Mouse (Mus musculus) forebrain, embryonic 11.5 days (tissue): ENCODE measurements at regions not wholly inside any gene's neighbourhood (a gene's known extent, or its start where the extent isn't known, plus 50 kb on each side); places are given as distances from the start of the nearest gene placed in this dataset.

ENCODE experiments used
- ATAC-seq: fragments of 200-750 bp; cut with Nextera tagmentation; replicated peaks from 2 replicates; pipeline ENCODE4 v1.8.0; 2017; ENCODE audit warnings: moderate TSS enrichment; ENCODE audit not compliant: low FRiP score
- DNase-seq: peaks from one replicate; pipeline ENCODE4 v3.0.0-alpha.2; 2017; ENCODE audit warnings: low spot score
- H3K27ac ChIP-seq: fragments of 300-500 bp; sonication (generic); 2 replicates; pipeline ENCODE4 v1.5.1; 2014; ENCODE audit warnings: low read depth, low read length
- H3K27me3 ChIP-seq: fragments of 300-500 bp; sonication (generic); 2 replicates; pipeline ENCODE4 v1.6.1; 2014; ENCODE audit warnings: mild to moderate bottlenecking, low read length, mixed read lengths; ENCODE audit not compliant: control insufficient read depth, insufficient read depth
- H3K36me3 ChIP-seq: fragments of 300-500 bp; sonication (generic); 2 replicates; pipeline ENCODE4 v1.6.1; 2014; ENCODE audit warnings: mild to moderate bottlenecking, low read length, moderate library complexity, mixed read lengths; ENCODE audit not compliant: control insufficient read depth, insufficient read depth
- H3K4me1 ChIP-seq: fragments of 300-500 bp; sonication (generic); replicated peaks from 2 replicates; pipeline ENCODE4 v1.6.1; 2014; ENCODE audit warnings: low read length, mixed read lengths; ENCODE audit not compliant: control insufficient read depth, insufficient read depth
- H3K4me2 ChIP-seq: fragments of 300-500 bp; sonication (generic); 2 replicates; pipeline ENCODE4 v1.6.1; 2014; ENCODE audit warnings: low read depth, mild to moderate bottlenecking, low read length, moderate library complexity, mixed read lengths; ENCODE audit not compliant: severe bottlenecking
- H3K4me3 ChIP-seq: fragments of 300-500 bp; sonication (generic); 2 replicates; pipeline ENCODE4 v1.5.1; 2014; ENCODE audit warnings: low read depth, low read length
- H3K9ac ChIP-seq: fragments of 300-500 bp; sonication (generic); 2 replicates; pipeline ENCODE4 v1.6.1; 2014; ENCODE audit warnings: low read length
- H3K9me3 ChIP-seq: fragments of 300-500 bp; sonication (generic); 2 replicates; pipeline ENCODE4 v1.6.1; 2016; ENCODE audit warnings: low read length, mixed read lengths; ENCODE audit not compliant: control insufficient read depth
- WGBS: fragments of 180-500 bp; shearing (Covaris S2); extraction: QIAGEN DNeasy Blood & Tissue Kit; methylation state at CpG from one replicate; pipeline ENCODE4 v1.1.7; 2014; 5-methylcytosine and 5-hydroxymethylcytosine counted together

- H3K27ac ChIP-seq = no peak overlapping the region
- H3K4me2 ChIP-seq = no peak overlapping the region
- 88% methylated on average over 7 of the region's 7 CpGs for WGBS
- no peaks in the 10 kb centered on the region for H3K4me1 ChIP-seq
- ATAC-seq (no peak), DNase-seq (no peak)
- no peaks in the 10 kb centered on the region for H3K36me3 ChIP-seq
- no peaks in the 10 kb centered on the region for H3K9me3 ChIP-seq
- H3K27me3 ChIP-seq = no peaks in the 10 kb centered on the region
- no peak overlapping the region for H3K9ac ChIP-seq
- no peak overlapping the region for H3K4me3 ChIP-seq
Measured at GRCm38 (mm10) chr15:74401275-74401674, 234.9 kb downstream of the Mroh4 start.

DNA sequence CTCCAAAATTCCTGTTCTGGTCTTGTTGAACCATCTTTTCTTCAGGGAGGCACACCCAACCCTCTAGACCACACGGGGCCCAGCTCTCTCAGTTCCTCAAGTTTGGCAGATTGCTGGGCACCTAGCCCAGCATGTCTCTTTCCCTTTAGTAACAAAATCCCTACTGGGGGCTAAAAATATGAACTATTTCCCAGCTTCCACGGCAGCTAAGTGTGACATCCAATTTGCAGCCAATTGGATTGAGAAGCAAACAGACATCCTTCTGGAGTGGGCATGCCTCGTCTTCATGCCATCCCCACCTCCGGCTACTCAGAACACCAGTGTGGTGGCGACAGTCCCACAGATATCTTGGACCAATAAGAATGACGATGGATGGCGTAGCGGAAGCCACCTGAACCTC lies 240.1 kb downstream of the Mroh4 start:
- no peak overlapping the region for H3K4me2 ChIP-seq
- no peak for ATAC-seq
- H3K36me3 ChIP-seq = no peaks in the 10 kb centered on the region
- WGBS = 90% methylated on average over 8 of the region's 8 CpGs
- H3K27ac ChIP-seq = no peak overlapping the region
- H3K9me3 ChIP-seq = no peaks in the 10 kb centered on the region
- no peak for DNase-seq
- no peak overlapping the region for H3K9ac ChIP-seq
- H3K27me3 ChIP-seq = no peaks in the 10 kb centered on the region
- no peak overlapping the region for H3K4me3 ChIP-seq
- H3K4me1 ChIP-seq = no peaks in the 10 kb centered on the region

- no peak overlapping the region for H3K4me3 ChIP-seq
- no peak overlapping the region for H3K9ac ChIP-seq
- no peaks in the 10 kb centered on the region for H3K36me3 ChIP-seq
- H3K27me3 ChIP-seq = no peaks in the 10 kb centered on the region
- no peak for DNase-seq
- peaks cover 5% of the 10 kb centered on the region; the same call in 1 of the 2 replicates for H3K4me1 ChIP-seq
- H3K4me2 ChIP-seq = no peak overlapping the region
- no peaks in the 10 kb centered on the region for H3K9me3 ChIP-seq
- ATAC-seq = peak; percentile 30; the same call in 1 of the 2 replicates
- no peak overlapping the region for H3K27ac ChIP-seq
- WGBS = 17% methylated on average over 3 of the region's 3 CpGs
Measured at GRCm38 (mm10) chr15:74387533-74387932, 248.6 kb downstream of the Mroh4 start.

DNA sequence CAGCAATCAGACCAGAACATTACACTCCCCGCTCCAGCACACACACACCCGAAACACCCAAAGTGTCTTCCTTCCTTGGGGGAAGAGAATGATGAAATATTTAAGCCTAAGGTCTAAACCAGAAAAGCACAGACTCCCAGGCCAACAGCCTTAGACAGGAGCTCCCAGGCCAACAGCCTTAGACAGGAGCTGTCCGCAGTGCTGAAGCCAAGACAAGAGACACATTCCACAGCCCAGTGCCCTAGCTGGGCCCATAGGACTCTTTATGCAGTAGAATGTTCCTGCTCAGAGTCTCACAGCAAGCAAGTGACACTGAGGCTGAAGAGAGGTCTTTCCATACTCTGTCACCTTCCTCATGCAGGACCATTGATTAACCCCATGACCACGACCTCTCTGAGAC lies 253.6 kb downstream of the Mroh4 start:
- no peak overlapping the region for H3K27ac ChIP-seq
- DNase-seq (peak; percentile 76), ATAC-seq (no peak)
- H3K9ac ChIP-seq = no peak overlapping the region
- no peak overlapping the region for H3K4me2 ChIP-seq
- no peak overlapping the region for H3K4me3 ChIP-seq
- no peaks in the 10 kb centered on the region for H3K27me3 ChIP-seq
- WGBS = 70% methylated on average over 4 of the region's 4 CpGs
- H3K4me1 ChIP-seq = peaks cover 4% of the 10 kb centered on the region; the same call in 1 of the 2 replicates
- H3K36me3 ChIP-seq = no peaks in the 10 kb centered on the region
- no peaks in the 10 kb centered on the region for H3K9me3 ChIP-seq

- 84% methylated on average over 6 of the region's 6 CpGs for WGBS
- ATAC-seq = no peak
- H3K36me3 ChIP-seq = no peaks in the 10 kb centered on the region
Measured at GRCm38 (mm10) chr15:74379366-74379765, 256.8 kb downstream of the Mroh4 start.

DNA sequence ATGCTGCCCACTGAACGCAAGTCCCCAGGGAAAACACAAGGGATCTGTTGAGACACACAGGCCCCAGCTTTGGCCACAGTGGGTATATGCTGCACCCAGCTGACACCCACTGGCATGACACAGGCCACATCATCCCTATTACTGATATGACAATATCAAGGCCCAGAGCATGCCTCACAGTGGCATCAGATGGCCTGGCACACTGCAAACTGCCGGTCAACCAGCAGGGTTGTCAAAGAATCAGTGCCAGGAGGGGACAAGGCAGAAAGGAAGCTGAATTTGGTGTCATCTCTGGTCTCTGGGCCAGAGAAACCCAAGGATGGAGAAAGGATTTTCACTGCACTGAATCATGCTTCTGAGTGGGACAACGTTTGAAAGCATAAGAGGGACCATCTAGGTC lies 266.7 kb downstream of the Mroh4 start:
- no peaks in the 10 kb centered on the region for H3K36me3 ChIP-seq
- no peak overlapping the region for H3K4me3 ChIP-seq
- no peaks in the 10 kb centered on the region for H3K9me3 ChIP-seq
- ATAC-seq (no peak), DNase-seq (no peak)
- H3K9ac ChIP-seq = no peak overlapping the region
- H3K27ac ChIP-seq = no peak overlapping the region
- 88% methylated on average over 3 of the region's 3 CpGs for WGBS
- no peak overlapping the region for H3K4me2 ChIP-seq
- H3K4me1 ChIP-seq = no peaks in the 10 kb centered on the region
- H3K27me3 ChIP-seq = no peaks in the 10 kb centered on the region

More at GRCm38 (mm10) chr15:74379366-74379765, 256.8 kb downstream of the Mroh4 start:
- Histone ChIP-seq H3K27me3 (no peaks in the 10 kb centered on the region), H3K9me3 (no peaks in the 10 kb centered on the region), H3K4me3 (no peak overlapping the region), H3K4me2 (no peak overlapping the region), H3K4me1 (no peaks in the 10 kb centered on the region), H3K9ac (no peak overlapping the region), H3K27ac (no peak overlapping the region)
- no peak for DNase-seq

GRCm38 (mm10) chr15:74347911-74348310 lies 288.2 kb downstream of the Mroh4 start:
- 64% methylated on average over 4 of the region's 4 CpGs for WGBS
- ATAC-seq = no peak
- H3K9me3 ChIP-seq = no peaks in the 10 kb centered on the region; the same call in 1 of the 2 replicates
- H3K27me3 ChIP-seq = no peaks in the 10 kb centered on the region
- no peak for DNase-seq
- no peak overlapping the region for H3K27ac ChIP-seq
- H3K4me3 ChIP-seq = no peak overlapping the region
- no peaks in the 10 kb centered on the region for H3K36me3 ChIP-seq
- H3K4me2 ChIP-seq = no peak overlapping the region
- H3K4me1 ChIP-seq = no peaks in the 10 kb centered on the region
- no peak overlapping the region for H3K9ac ChIP-seq

- H3K27ac ChIP-seq = no peak overlapping the region
- H3K9ac ChIP-seq = no peak overlapping the region
- ATAC-seq = no peak
- DNase-seq = no peak
- no peak overlapping the region for H3K4me2 ChIP-seq
- H3K36me3 ChIP-seq = no peaks in the 10 kb centered on the region
- no peaks in the 10 kb centered on the region for H3K27me3 ChIP-seq
- 81% methylated on average over 6 of the region's 6 CpGs for WGBS
- no peaks in the 10 kb centered on the region for H3K9me3 ChIP-seq
- H3K4me1 ChIP-seq = no peaks in the 10 kb centered on the region
- H3K4me3 ChIP-seq = no peak overlapping the region
Measured at GRCm38 (mm10) chr15:74343591-74343990, 292.6 kb downstream of the Mroh4 start.

DNA sequence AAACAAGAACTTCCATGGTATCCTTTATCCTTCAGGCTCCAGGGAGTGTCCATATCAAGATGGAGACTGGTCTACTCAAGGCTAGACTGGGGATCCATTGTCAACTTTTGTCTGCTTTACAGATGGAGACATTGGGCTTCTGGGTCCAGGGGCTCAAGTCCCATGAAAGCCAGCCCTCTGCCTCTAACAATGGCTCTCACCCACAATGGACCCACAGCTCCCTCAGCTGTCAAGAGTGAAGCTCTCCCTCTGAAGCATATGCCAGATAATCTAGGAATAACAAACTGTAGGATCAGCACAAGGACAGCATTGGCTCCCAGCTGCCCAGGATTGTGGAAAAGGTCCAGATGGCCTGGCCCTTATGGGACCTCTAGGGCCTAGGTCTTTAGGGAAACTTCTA lies 302.3 kb downstream of the Mroh4 start:
- no peak overlapping the region for H3K4me2 ChIP-seq
- no peaks in the 10 kb centered on the region for H3K36me3 ChIP-seq
- no peaks in the 10 kb centered on the region for H3K4me1 ChIP-seq
- no peak overlapping the region for H3K4me3 ChIP-seq
- no peak overlapping the region for H3K27ac ChIP-seq
- DNase-seq = no peak
- no peaks in the 10 kb centered on the region for H3K9me3 ChIP-seq
- H3K9ac ChIP-seq = no peak overlapping the region
- no peaks in the 10 kb centered on the region for H3K27me3 ChIP-seq
- no peak for ATAC-seq
